Mouse (Mus musculus): ENCODE data around the gene Tfdp2.

Tfdp2 gene

GRCm38 (mm10) chr9:96371075-96371474, 175.0 kb downstream of the Tfdp2 start:
- DNase-seq (ENCODE audit: low spot score): no peak

Data from urinary bladder, postnatal 14 days (tissue).